Mouse (Mus musculus): Measurements from ENCODE around the gene Plpp7. TPM values are rescaled to one million over a fixed set of nuclear protein-coding genes. Genes with fewer than 3 reads are reported as not detected.
A peak's percentile ranks its signal among the peaks of the same experiment; 100 is the strongest.

Gene Plpp7
- polyA plus RNA-seq, 1 experiment from 2014 or later, result 11.3 TPM

DNA sequence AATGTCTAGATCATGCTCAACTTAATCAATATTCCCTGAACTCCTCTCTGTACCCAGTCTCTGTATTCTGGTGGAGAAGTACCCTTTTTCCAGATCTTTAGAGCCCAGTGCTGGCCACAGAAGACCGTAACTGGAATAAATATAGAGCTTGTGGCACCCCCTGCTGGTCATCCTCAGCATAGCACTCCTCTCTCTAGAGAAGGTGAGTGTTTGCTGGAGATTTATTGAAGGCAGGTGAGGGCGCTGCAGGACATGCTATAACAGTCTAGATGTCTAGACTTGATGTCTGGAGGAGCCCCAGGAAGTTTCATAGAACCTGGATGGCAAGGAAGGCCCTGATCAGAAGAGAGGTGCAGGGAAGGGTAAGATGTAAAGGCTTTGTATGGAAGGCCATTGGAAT, 38.7 kb downstream of the Plpp7 start:
- Histone ChIP-seq H3K27me3 (replicated peaks; ENCODE audit: control insufficient read depth, insufficient read depth, low read length) (no peaks in the 10 kb centered on the region), H3K36me3 (ENCODE audit: control insufficient read depth, insufficient read depth, low read length) (no peaks in the 10 kb centered on the region), H3K4me3 (ENCODE audit: low read depth, low read length) (no peak overlapping the region), H3K9ac (ENCODE audit: low read length) (no peak overlapping the region), H3K4me1 (ENCODE audit: control insufficient read depth, insufficient read depth, low read length) (peaks cover 2% of the 10 kb centered on the region; the same call in 1 of the 2 replicates), H3K9me3 (replicated peaks; ENCODE audit: control insufficient read depth, low read length) (no peaks in the 10 kb centered on the region), H3K27ac (ENCODE audit: low read depth, low read length) (no peak overlapping the region), H3K4me2 (ENCODE audit: low read length) (no peak overlapping the region)
- 2% methylated on average over 2 of the region's 2 CpGs for WGBS
- DNase-seq (ENCODE audit: low spot score) (peak; percentile 81), ATAC-seq (no peak)

DNA sequence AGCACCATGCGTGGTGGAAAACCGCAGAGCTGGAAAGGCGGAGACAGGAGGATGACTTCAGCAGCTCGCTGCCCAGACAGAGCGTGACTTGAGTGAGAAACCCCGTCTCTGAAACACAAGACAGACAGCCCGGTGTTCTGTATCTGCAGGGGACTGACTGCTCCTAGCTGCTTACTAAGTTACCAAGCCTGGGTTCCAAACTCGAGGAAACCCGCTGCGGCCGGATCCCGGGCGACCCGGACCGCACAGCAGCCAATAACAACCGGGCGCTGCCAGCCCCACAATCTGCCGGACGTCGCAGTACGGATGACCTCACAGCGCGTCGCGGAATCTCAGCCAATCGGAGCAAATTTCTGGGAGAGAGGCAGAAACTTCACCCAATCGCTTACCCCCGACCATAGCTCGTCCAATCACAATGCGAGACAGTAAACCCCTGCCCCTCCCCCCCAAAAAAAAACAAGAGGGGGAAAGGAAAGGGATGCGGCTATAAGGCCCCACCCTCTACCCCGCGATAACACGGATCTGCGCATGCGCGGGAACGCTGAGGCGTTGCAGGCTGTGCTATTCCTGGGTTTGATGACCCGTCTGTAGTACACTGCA, 42.4 kb downstream of the Plpp7 start:
- H3K27me3 ChIP-seq (replicated peaks; ENCODE audit: control insufficient read depth, insufficient read depth, low read length), result no peaks in the 10 kb centered on the region
- no peaks in the 10 kb centered on the region for H3K36me3 ChIP-seq (ENCODE audit: control insufficient read depth, insufficient read depth, low read length)
- DNase-seq (ENCODE audit: low spot score) (peak; percentile 100), ATAC-seq (peak; percentile 96)
- H3K4me1 ChIP-seq (ENCODE audit: control insufficient read depth, insufficient read depth, low read length), result peaks cover 2% of the 10 kb centered on the region; the same call in 1 of the 2 replicates
- no peaks in the 10 kb centered on the region for H3K9me3 ChIP-seq (replicated peaks; ENCODE audit: control insufficient read depth, low read length)
- WGBS, result under 1% methylated on average over 40 of the region's 40 CpGs
- peak overlapping the region; percentile 85 for H3K27ac ChIP-seq (ENCODE audit: low read depth, low read length)
- peak overlapping the region; percentile 94 for H3K4me2 ChIP-seq (ENCODE audit: low read length)
- H3K9ac ChIP-seq (ENCODE audit: low read length), result peak overlapping the region; percentile 77
- peak overlapping the region; percentile 61 for H3K4me3 ChIP-seq (ENCODE audit: low read depth, low read length)

DNA sequence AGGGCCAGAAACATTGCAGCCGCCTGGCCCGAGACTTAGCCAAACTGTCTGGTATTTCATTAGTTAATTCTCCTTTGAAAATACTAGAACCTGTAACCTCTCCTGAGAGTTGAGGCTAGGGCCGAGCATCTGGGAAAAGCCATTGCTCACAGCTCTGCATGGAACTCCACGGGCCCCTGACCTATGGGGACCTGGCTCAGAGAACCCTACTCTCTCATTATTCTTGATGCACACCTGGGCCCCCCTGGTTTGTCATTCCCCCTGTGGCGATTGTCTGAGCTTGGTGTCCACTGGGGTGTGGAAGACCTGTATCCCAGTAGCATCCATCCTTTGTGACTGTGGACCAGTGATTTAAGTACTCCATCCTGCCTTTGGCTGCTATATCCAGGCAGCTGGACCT, 44.0 kb downstream of the Plpp7 start:
- Histone ChIP-seq H3K36me3 (ENCODE audit: control insufficient read depth, insufficient read depth, low read length) (no peaks in the 10 kb centered on the region), H3K9me3 (replicated peaks; ENCODE audit: control insufficient read depth, low read length) (no peaks in the 10 kb centered on the region), H3K4me1 (ENCODE audit: control insufficient read depth, insufficient read depth, low read length) (peaks cover 2% of the 10 kb centered on the region; the same call in 1 of the 2 replicates), H3K4me3 (ENCODE audit: low read depth, low read length) (no peak overlapping the region), H3K27ac (ENCODE audit: low read depth, low read length) (no peak overlapping the region), H3K4me2 (ENCODE audit: low read length) (no peak overlapping the region), H3K9ac (ENCODE audit: low read length) (no peak overlapping the region), H3K27me3 (replicated peaks; ENCODE audit: control insufficient read depth, insufficient read depth, low read length) (no peaks in the 10 kb centered on the region)
- 85% methylated on average over 5 of the region's 5 CpGs for WGBS
- no peak for ATAC-seq
- DNase-seq (ENCODE audit: low spot score), result no peak

DNA sequence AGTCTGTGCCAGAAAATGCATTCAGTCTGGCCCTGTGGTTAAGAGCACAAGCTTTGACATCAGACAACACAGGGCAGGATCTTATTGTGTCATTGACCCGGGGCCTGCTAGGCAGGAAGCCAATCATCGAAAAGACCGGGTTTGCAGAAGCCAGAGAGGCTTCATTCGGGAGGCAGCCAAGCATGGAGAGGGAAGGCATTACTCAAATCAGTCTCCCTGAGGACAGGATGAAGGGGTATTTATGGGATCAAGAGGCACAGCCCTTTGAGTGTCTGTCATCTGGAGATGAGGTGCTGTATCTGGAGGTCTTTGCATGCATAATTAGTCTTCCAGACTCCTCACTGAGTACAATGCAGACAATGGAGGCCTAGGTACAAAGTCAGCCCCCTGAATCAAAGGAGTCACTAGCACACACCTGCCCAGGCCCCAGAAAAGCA, 45.2 kb downstream of the Plpp7 start:
- no peak overlapping the region for H3K4me2 ChIP-seq (ENCODE audit: low read length)
- H3K9me3 ChIP-seq (replicated peaks; ENCODE audit: control insufficient read depth, low read length), result no peaks in the 10 kb centered on the region
- no peak overlapping the region for H3K4me3 ChIP-seq (ENCODE audit: low read depth, low read length)
- DNase-seq (ENCODE audit: low spot score) (no peak), ATAC-seq (no peak)
- H3K27ac ChIP-seq (ENCODE audit: low read depth, low read length), result no peak overlapping the region
- whole genome bisulfite sequencing, result 25% methylated on average over 4 of the region's 4 CpGs
- H3K27me3 ChIP-seq (replicated peaks; ENCODE audit: control insufficient read depth, insufficient read depth, low read length), result no peaks in the 10 kb centered on the region
- H3K9ac ChIP-seq (ENCODE audit: low read length), result no peak overlapping the region
- no peaks in the 10 kb centered on the region for H3K36me3 ChIP-seq (ENCODE audit: control insufficient read depth, insufficient read depth, low read length)
- H3K4me1 ChIP-seq (ENCODE audit: control insufficient read depth, insufficient read depth, low read length), result peaks cover 2% of the 10 kb centered on the region; the same call in 1 of the 2 replicates

DNA sequence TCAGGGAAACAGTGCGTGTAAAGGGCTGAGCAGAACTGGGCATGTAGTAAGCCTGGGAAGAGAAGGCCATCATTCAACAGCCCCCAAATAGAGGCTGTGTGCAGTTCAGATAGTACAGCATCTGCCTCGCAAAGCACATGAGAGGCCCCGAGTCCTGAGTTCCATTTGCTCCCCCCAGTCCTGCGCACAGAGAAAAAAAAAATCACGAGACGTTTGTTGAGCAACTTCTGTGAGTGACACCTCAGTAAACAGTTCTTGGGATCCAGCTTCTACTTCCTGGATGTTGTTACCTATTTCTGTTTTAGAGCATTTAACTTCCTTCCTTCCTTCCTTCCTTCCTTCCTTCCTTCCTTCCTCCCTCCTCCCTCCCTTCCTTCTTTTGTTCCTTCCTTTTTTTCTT, 46.3 kb downstream of the Plpp7 start:
- 90% methylated on average over 6 of the region's 6 CpGs for WGBS
- H3K27ac ChIP-seq (ENCODE audit: low read depth, low read length), result no peak overlapping the region

DNA sequence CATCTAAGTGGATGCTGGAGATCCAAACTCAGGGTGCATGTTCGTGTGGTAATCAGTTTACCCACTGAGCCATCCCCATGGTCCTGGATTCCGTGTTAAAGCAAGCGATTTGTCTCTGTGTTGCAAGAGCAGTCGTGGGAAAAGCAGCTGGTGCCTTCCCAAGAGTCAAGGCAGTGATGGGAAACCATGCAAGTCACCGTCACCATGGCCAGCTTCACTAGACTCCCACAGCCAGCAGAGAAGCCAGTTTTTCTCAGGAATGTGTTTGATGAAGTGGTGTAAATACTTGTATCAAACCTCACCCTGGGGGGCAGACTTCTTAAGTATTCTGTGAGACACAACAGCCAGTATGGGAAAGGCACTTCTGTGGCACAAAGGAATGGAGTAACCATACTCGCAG, 47.0 kb downstream of the Plpp7 start:
- DNase-seq (ENCODE audit: low spot score) (no peak), ATAC-seq (no peak)
- no peak overlapping the region for H3K27ac ChIP-seq (ENCODE audit: low read depth, low read length)
- no peak overlapping the region for H3K4me2 ChIP-seq (ENCODE audit: low read length)
- no peaks in the 10 kb centered on the region for H3K36me3 ChIP-seq (ENCODE audit: control insufficient read depth, insufficient read depth, low read length)
- H3K27me3 ChIP-seq (replicated peaks; ENCODE audit: control insufficient read depth, insufficient read depth, low read length), result no peaks in the 10 kb centered on the region
- H3K9ac ChIP-seq (ENCODE audit: low read length), result no peak overlapping the region
- H3K4me3 ChIP-seq (ENCODE audit: low read depth, low read length), result no peak overlapping the region
- no peaks in the 10 kb centered on the region for H3K9me3 ChIP-seq (replicated peaks; ENCODE audit: control insufficient read depth, low read length)
- no peaks in the 10 kb centered on the region; the same call in 1 of the 2 replicates for H3K4me1 ChIP-seq (ENCODE audit: control insufficient read depth, insufficient read depth, low read length)
- WGBS, result 69% methylated on average over 6 of the region's 6 CpGs

More for the DNA sequence above, 46.3 kb downstream of the Plpp7 start:
- Histone ChIP-seq H3K27me3 (replicated peaks; ENCODE audit: control insufficient read depth, insufficient read depth, low read length) (no peaks in the 10 kb centered on the region), H3K9me3 (replicated peaks; ENCODE audit: control insufficient read depth, low read length) (no peaks in the 10 kb centered on the region), H3K4me2 (ENCODE audit: low read length) (no peak overlapping the region), H3K36me3 (ENCODE audit: control insufficient read depth, insufficient read depth, low read length) (no peaks in the 10 kb centered on the region), H3K4me3 (ENCODE audit: low read depth, low read length) (no peak overlapping the region), H3K4me1 (ENCODE audit: control insufficient read depth, insufficient read depth, low read length) (peaks cover 2% of the 10 kb centered on the region; the same call in 1 of the 2 replicates), H3K9ac (ENCODE audit: low read length) (no peak overlapping the region)
- no peak for ATAC-seq
- no peak for DNase-seq (ENCODE audit: low spot score)

DNA sequence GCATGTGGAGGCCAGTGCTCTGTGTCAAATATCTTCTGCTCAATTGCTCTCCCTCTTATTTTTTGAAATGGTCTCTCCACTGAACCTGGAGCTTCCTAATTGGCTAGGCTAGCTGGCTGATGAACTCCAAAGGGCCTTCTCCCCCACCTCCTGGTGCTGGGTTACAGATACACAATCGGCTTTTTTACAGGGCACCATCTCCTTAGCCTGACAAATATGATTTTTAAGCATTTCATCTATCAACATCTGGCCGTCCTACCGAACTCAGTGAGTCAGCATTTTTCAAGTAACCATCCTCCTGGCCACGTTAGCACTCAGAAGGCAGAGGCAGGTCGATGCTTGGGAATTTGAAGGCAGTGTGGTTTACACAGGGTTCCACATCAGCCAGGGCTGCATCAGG, 49.3 kb downstream of the Plpp7 start:
- DNase-seq (ENCODE audit: low spot score), result no peak

DNA sequence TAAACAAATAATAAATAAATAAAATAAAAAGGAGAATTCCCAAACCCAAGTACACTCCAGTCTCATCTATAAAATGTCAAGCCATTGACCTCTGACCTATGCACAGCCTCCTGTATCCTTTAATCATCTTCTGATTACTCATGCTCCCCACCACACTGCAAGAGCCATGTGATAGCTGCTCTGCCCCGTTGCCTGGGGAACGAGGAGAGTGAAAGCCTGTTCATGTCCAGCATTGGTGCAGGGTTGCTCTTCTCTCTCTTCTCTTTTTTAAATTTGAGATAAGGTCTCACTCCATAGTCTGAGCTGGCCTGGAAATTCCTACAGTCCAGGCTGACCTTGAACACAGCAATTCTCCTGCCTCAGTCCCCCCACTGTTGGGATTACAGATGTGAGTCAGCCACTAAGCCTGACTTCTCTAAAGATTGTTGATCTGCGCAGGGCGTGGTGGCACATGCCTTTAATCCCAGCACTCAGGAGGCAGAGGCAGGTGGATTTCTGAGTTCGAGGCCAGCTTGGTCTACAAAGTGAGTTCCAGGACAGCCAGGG, 51.4 kb downstream of the Plpp7 start:
- Histone ChIP-seq H3K4me2 (ENCODE audit: low read length) (no peak overlapping the region), H3K4me3 (ENCODE audit: low read depth, low read length) (no peak overlapping the region), H3K4me1 (ENCODE audit: control insufficient read depth, insufficient read depth, low read length) (no peaks in the 10 kb centered on the region), H3K9ac (ENCODE audit: low read length) (no peak overlapping the region), H3K36me3 (ENCODE audit: control insufficient read depth, insufficient read depth, low read length) (no peaks in the 10 kb centered on the region), H3K9me3 (replicated peaks; ENCODE audit: control insufficient read depth, low read length) (no peaks in the 10 kb centered on the region), H3K27me3 (replicated peaks; ENCODE audit: control insufficient read depth, insufficient read depth, low read length) (no peaks in the 10 kb centered on the region), H3K27ac (ENCODE audit: low read depth, low read length) (no peak overlapping the region)
- DNase-seq (ENCODE audit: low spot score) (no peak), ATAC-seq (no peak)
- 79% methylated on average over 5 of the region's 5 CpGs for WGBS

More for the DNA sequence above, 49.3 kb downstream of the Plpp7 start:
- no peak overlapping the region for H3K9ac ChIP-seq (ENCODE audit: low read length)
- H3K9me3 ChIP-seq (replicated peaks; ENCODE audit: control insufficient read depth, low read length), result no peaks in the 10 kb centered on the region
- no peak overlapping the region for H3K4me2 ChIP-seq (ENCODE audit: low read length)
- H3K4me3 ChIP-seq (ENCODE audit: low read depth, low read length), result no peak overlapping the region
- WGBS, result 88% methylated on average over 5 of the region's 5 CpGs
- no peaks in the 10 kb centered on the region for H3K4me1 ChIP-seq (ENCODE audit: control insufficient read depth, insufficient read depth, low read length)
- H3K27me3 ChIP-seq (replicated peaks; ENCODE audit: control insufficient read depth, insufficient read depth, low read length), result no peaks in the 10 kb centered on the region
- H3K27ac ChIP-seq (ENCODE audit: low read depth, low read length), result no peak overlapping the region
- no peak for ATAC-seq
- no peaks in the 10 kb centered on the region for H3K36me3 ChIP-seq (ENCODE audit: control insufficient read depth, insufficient read depth, low read length)

DNA sequence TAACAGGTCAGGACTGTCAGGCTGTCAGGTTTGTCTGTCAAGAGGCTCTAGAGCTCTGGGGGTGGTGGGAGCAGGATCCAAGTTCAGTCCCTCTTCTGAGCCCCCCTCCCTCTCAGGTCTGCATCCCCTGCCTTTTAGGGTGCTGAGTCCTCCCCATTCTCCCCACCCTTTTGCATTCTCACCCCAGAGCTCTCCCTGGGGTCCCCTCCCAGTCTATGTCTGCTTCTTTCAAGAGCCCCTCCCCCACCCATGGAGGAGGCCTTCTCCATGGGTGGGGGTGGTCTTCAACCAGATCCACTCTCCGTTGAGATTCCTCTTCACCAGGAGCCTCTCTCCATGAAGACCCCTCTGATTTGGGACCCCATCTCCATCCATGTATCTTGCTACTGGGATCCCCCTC, 54.8 kb downstream of the Plpp7 start:
- Histone ChIP-seq H3K9ac (ENCODE audit: low read length) (peak overlapping the region; percentile 100), H3K27ac (ENCODE audit: low read depth, low read length) (peak overlapping the region; percentile 99), H3K9me3 (replicated peaks; ENCODE audit: control insufficient read depth, low read length) (no peaks in the 10 kb centered on the region), H3K4me3 (ENCODE audit: low read depth, low read length) (peak overlapping the region; percentile 93), H3K4me2 (ENCODE audit: low read length) (peak overlapping the region; percentile 96), H3K36me3 (ENCODE audit: control insufficient read depth, insufficient read depth, low read length) (no peaks in the 10 kb centered on the region), H3K4me1 (ENCODE audit: control insufficient read depth, insufficient read depth, low read length) (peaks cover 28% of the 10 kb centered on the region), H3K27me3 (replicated peaks; ENCODE audit: control insufficient read depth, insufficient read depth, low read length) (no peaks in the 10 kb centered on the region)
- no peak for ATAC-seq
- 33% methylated on average over 1 of the region's 1 CpGs for whole genome bisulfite sequencing
- DNase-seq (ENCODE audit: low spot score), result no peak

Data from forebrain, embryonic 14.5 days (tissue).